In genomic region chr11:44835166-44835565, GRCm38 (mm10) we compare ENCODE assay signal across 31 mouse cellular contexts.
DNase-seq lines count a peak whose midpoint lies in the region; ATAC-seq and TF ChIP-seq lines count a peak whose summit lies in the region.
"Had no signal": no experiment of that assay in that cellular context is flagged by ENCODE, and none has a peak within 500 bp of the region (broad histone marks: within the 10 kb centered on the region; RNA-seq: fewer than 3 reads in every experiment).

No protein-coding gene starts in this region.

- H3K36me3 ChIP-seq in kidney, adult 2 months (ENCODE audit: control insufficient read depth, insufficient read depth, low read length), result no peaks in the 10 kb centered on the region
- H3K36me3 ChIP-seq in kidney, embryonic 14.5 days (ENCODE audit: control insufficient read depth, insufficient read depth, low read length), result no peaks in the 10 kb centered on the region
- H3K36me3 ChIP-seq: embryonic facial prominence, embryonic 13.5 days; G1E; heart, embryonic 10.5 days; limb, embryonic 12.5 days; lung, embryonic 15.5 days; midbrain, embryonic 12.5 days; neural tube, embryonic 12.5 days had no signal

- H3K27ac ChIP-seq in kidney, adult 2 months (ENCODE audit: insufficient read depth, low read depth, low read length), result no peak overlapping the region
- H3K27ac ChIP-seq in kidney, embryonic 14.5 days (ENCODE audit: low read depth, low read length), result no peak overlapping the region
- H3K27ac ChIP-seq: embryonic facial prominence, embryonic 13.5 days; forebrain, embryonic 13.5 days; heart, embryonic 10.5 days; hindbrain, embryonic 14.5 days; limb, embryonic 12.5 days; lung, embryonic 15.5 days; midbrain, embryonic 12.5 days; neural tube, embryonic 12.5 days had no signal

- no peaks in the 10 kb centered on the region for H3K9me3 ChIP-seq in kidney, embryonic 14.5 days (ENCODE audit: control insufficient read depth, low read length)
- H3K9me3 ChIP-seq: embryonic facial prominence, embryonic 13.5 days; forebrain, embryonic 13.5 days; G1E; heart, embryonic 10.5 days; limb, embryonic 12.5 days; lung, embryonic 15.5 days; midbrain, embryonic 12.5 days; neural tube, embryonic 12.5 days had no signal

- H3K27me3 ChIP-seq in kidney, adult 2 months (replicated peaks; ENCODE audit: control insufficient read depth, insufficient read depth, low read length), result no peaks in the 10 kb centered on the region; the same call in 1 of the 2 replicates
- H3K27me3 ChIP-seq in kidney, embryonic 14.5 days (ENCODE audit: control insufficient read depth, insufficient read depth, low read length), result no peaks in the 10 kb centered on the region
- H3K27me3 ChIP-seq: neural tube, embryonic 12.5 days had no signal

- 48% methylated on average over 5 of the region's 5 CpGs for WGBS in kidney, adult 2 months
- WGBS in kidney, embryonic 14.5 days, result 46% methylated on average over 5 of the region's 5 CpGs

- H3K4me3 ChIP-seq in kidney, adult 2 months (ENCODE audit: insufficient read depth, low read depth, low read length), result no peak overlapping the region
- no peak overlapping the region for H3K4me3 ChIP-seq in kidney, embryonic 14.5 days (ENCODE audit: low read length)
- H3K4me3 ChIP-seq: embryonic facial prominence, embryonic 13.5 days; erythroblast, embryonic 14.5 days; forebrain, embryonic 13.5 days; heart, embryonic 10.5 days; limb, embryonic 12.5 days; lung, embryonic 15.5 days; midbrain, embryonic 12.5 days; myocyte; neural tube, embryonic 12.5 days had no signal

- no peaks in the 10 kb centered on the region for H3K4me1 ChIP-seq in kidney, adult 2 months (ENCODE audit: control insufficient read depth, insufficient read depth, low read length)
- H3K4me1 ChIP-seq in kidney, embryonic 14.5 days (ENCODE audit: control insufficient read depth, insufficient read depth, low read length), result 0 out of 2 replicates have a peak, but pooled peaks cover 6% of the 10 kb centered on the region
- H3K4me1 ChIP-seq: lung, embryonic 15.5 days had no signal

- DNase-seq in embryo, embryonic 10 days (ENCODE audit: low spot score), result peak; percentile 58
- no peak for DNase-seq in embryo, embryonic 9.5 days (ENCODE audit: extremely low spot score)
- DNase-seq in kidney, adult 2 months, result peak; percentile 32
- peak; percentile 81 for DNase-seq in adipocyte (ENCODE audit: low spot score)
- peak; percentile 59 for DNase-seq in mesoderm, embryonic 11.5 days (ENCODE audit: low read depth, low spot score)
- DNase-seq in left cerebral cortex, adult 8-10 months (ENCODE audit: low spot score in 2 of 2), result no peak
- DNase-seq: adrenal gland, postnatal 25 days; cerebellum, adult 11-12 months; cerebellum, adult 9-11 months; gastrocnemius, postnatal 14 days; heart, postnatal 36 days; kidney, adult 8-10 months; layer of hippocampus, postnatal 36 days; lung, postnatal 36 days; right cerebral cortex, adult 18-20 months; spleen, adult 18-20 months; thymus, postnatal 14 days had no signal

- ATAC-seq in kidney, embryonic 14.5 days (ENCODE audit: low FRiP score, low TSS enrichment), result no peak
- ATAC-seq: forebrain, embryonic 13.5 days; inflammation-experienced regulatory T-cells, adult 6 months had no signal

- H3K9ac ChIP-seq in kidney, embryonic 14.5 days (ENCODE audit: low read depth, low read length), result no peak overlapping the region
- H3K9ac ChIP-seq: embryonic facial prominence, embryonic 13.5 days; forebrain, embryonic 13.5 days; hindbrain, embryonic 14.5 days; limb, embryonic 12.5 days; lung, embryonic 15.5 days; midbrain, embryonic 12.5 days; neural tube, embryonic 12.5 days had no signal

- no peak for TF ChIP-seq CTCF in kidney, adult 2 months (conservative IDR thresholded peaks at IDR 0.05; ENCODE audit: insufficient read depth, insufficient read length, low read depth, low read length)

- H3K4me2 ChIP-seq in kidney, embryonic 14.5 days (replicated peaks; ENCODE audit: low read depth, low read length), result no peak overlapping the region
- H3K4me2 ChIP-seq: embryonic facial prominence, embryonic 13.5 days; forebrain, embryonic 13.5 days; hindbrain, embryonic 14.5 days; limb, embryonic 12.5 days; liver, embryonic 11.5 days; lung, embryonic 15.5 days; midbrain, embryonic 12.5 days; neural tube, embryonic 12.5 days had no signal

- no peak for TF ChIP-seq POLR2A in kidney, adult 2 months (IDR thresholded peaks at IDR 0.05; ENCODE audit: low read depth, low read length)

Comparison
In these comparisons a context has a peak if more than half of its experiments do, and no peak if none do; other contexts are left out.
1. DNase-seq: peak in embryo, embryonic 10 days (single experiment), kidney, adult 2 months (single experiment), adipocyte (single experiment) and mesoderm, embryonic 11.5 days (single experiment); none in embryo, embryonic 9.5 days (single experiment) and left cerebral cortex, adult 8-10 months (0 of 2).